Comparison of ENCODE assay signal across 8 mouse cellular contexts in genomic region chr13:99055609-99056321, GRCm38 (mm10).
A peak's percentile ranks its signal among the peaks of the same experiment; 100 is the strongest.
DNase-seq lines count a peak whose midpoint lies in the region; ATAC-seq and TF ChIP-seq lines count a peak whose summit lies in the region.
"Had no signal": no experiment of that assay in that cellular context is flagged by ENCODE, and none has a peak within 500 bp of the region (broad histone marks: within the 10 kb centered on the region; RNA-seq: fewer than 3 reads in every experiment).

No protein-coding gene starts in this region.

- ATAC-seq in kidney, postnatal 0 days (replicated peaks; ENCODE audit: low FRiP score, low read depth) = no peak
- peak; percentile 63; the same call in 1 of the 2 replicates for ATAC-seq in heart, embryonic 15.5 days (replicated peaks; ENCODE audit: insufficient number of reproducible peaks, insufficient read depth, low FRiP score, low read depth)

- H3K27ac ChIP-seq in kidney, postnatal 0 days = no peak overlapping the region
- peak overlapping the region; percentile 27; the same call in 1 of the 2 replicates for H3K27ac ChIP-seq in cortical plate, adult 2 months (ENCODE audit: insufficient read depth, low read length)
- H3K27ac ChIP-seq in heart, embryonic 15.5 days = peak overlapping the region; percentile 5; the same call in 1 of the 2 replicates
- no peak overlapping the region for H3K27ac ChIP-seq in thymus, adult 2 months (ENCODE audit: control insufficient read depth, insufficient read depth, low read length)

- no peaks in the 10 kb centered on the region for H3K27me3 ChIP-seq in kidney, postnatal 0 days (ENCODE audit: insufficient read depth, low read length)
- H3K27me3 ChIP-seq in heart, embryonic 15.5 days = no peaks in the 10 kb centered on the region
- H3K27me3 ChIP-seq in thymus, adult 2 months (ENCODE audit: control insufficient read depth, insufficient read depth, low read length) = no peaks in the 10 kb centered on the region
- H3K27me3 ChIP-seq: limb, embryonic 15.5 days had no signal

- no peaks in the 10 kb centered on the region for H3K36me3 ChIP-seq in kidney, postnatal 0 days (ENCODE audit: insufficient read depth, low read length)
- H3K36me3 ChIP-seq in heart, embryonic 15.5 days = no peaks in the 10 kb centered on the region
- H3K36me3 ChIP-seq in thymus, adult 2 months (ENCODE audit: control insufficient read depth, insufficient read depth, low read length) = no peaks in the 10 kb centered on the region
- H3K36me3 ChIP-seq: limb, embryonic 15.5 days had no signal

- TF ChIP-seq POLR2A in cortical plate, adult 2 months (IDR thresholded peaks at IDR 0.05; ENCODE audit: extremely low read depth, insufficient read depth, low read length) = peak; percentile 91
- TF ChIP-seq POLR2A in thymus, adult 2 months (IDR thresholded peaks at IDR 0.05; ENCODE audit: control insufficient read depth, extremely low read depth, insufficient read depth, low read length, poor library complexity) = no peak

- no peak overlapping the region for H3K9ac ChIP-seq in kidney, postnatal 0 days (ENCODE audit: low read depth, low read length)
- H3K9ac ChIP-seq in heart, embryonic 15.5 days = no peak overlapping the region
- H3K9ac ChIP-seq: limb, embryonic 15.5 days had no signal

- H3K4me2 ChIP-seq in kidney, postnatal 0 days (ENCODE audit: low read length) = no peak overlapping the region
- peak overlapping the region; percentile 1; the same call in 1 of the 2 replicates for H3K4me2 ChIP-seq in heart, embryonic 15.5 days
- H3K4me2 ChIP-seq: limb, embryonic 15.5 days had no signal

- WGBS in kidney, postnatal 0 days = 40% methylated on average over 11 of the region's 11 CpGs
- WGBS in heart, embryonic 15.5 days = 17% methylated on average over 11 of the region's 11 CpGs
- WGBS in thymus, adult 2 months = 65% methylated on average over 11 of the region's 11 CpGs

- no peak for TF ChIP-seq CTCF in kidney, postnatal 0 days (IDR thresholded peaks at IDR 0.05; ENCODE audit: low read depth)
- no peak for TF ChIP-seq CTCF in cortical plate, adult 2 months (IDR thresholded peaks at IDR 0.05; ENCODE audit: extremely low read depth, insufficient read depth, low read length)
- TF ChIP-seq CTCF in thymus, adult 2 months (IDR thresholded peaks at IDR 0.05; ENCODE audit: borderline replicate concordance, control insufficient read depth, extremely low read depth, insufficient read depth, low read length, poor library complexity) = no peak

- DNase-seq in kidney, postnatal 0 days (ENCODE audit: low spot score) = peak; percentile 34
- DNase-seq in kidney, postnatal 36 days = no peak
- peak; percentile 36 for DNase-seq in lung, postnatal 36 days
- no peak for DNase-seq in spleen, postnatal 14 days (ENCODE audit: low spot score in 2 of 2)
- no peak for DNase-seq in thymus, adult 2 months

- no peak overlapping the region for H3K4me3 ChIP-seq in kidney, postnatal 0 days (replicated peaks; ENCODE audit: low read depth, low read length)
- H3K4me3 ChIP-seq in cortical plate, adult 2 months (ENCODE audit: insufficient read depth, low read length) = peak overlapping the region; percentile 11
- no peak overlapping the region for H3K4me3 ChIP-seq in heart, embryonic 15.5 days
- no peak overlapping the region for H3K4me3 ChIP-seq in thymus, adult 2 months (ENCODE audit: control insufficient read depth, insufficient read depth, low read length)
- H3K4me3 ChIP-seq: limb, embryonic 15.5 days had no signal

- H3K9me3 ChIP-seq in kidney, postnatal 0 days (replicated peaks; ENCODE audit: low read length) = no peaks in the 10 kb centered on the region
- no peaks in the 10 kb centered on the region for H3K9me3 ChIP-seq in heart, embryonic 15.5 days (replicated peaks)
- H3K9me3 ChIP-seq: limb, embryonic 15.5 days had no signal

- H3K4me1 ChIP-seq in kidney, postnatal 0 days (replicated peaks; ENCODE audit: insufficient read depth, low read length) = no peaks in the 10 kb centered on the region
- H3K4me1 ChIP-seq in cortical plate, adult 2 months (ENCODE audit: control insufficient read depth, insufficient read depth, low read length) = peaks cover 11% of the 10 kb centered on the region
- H3K4me1 ChIP-seq in heart, embryonic 15.5 days (replicated peaks) = peaks cover 21% of the 10 kb centered on the region
- H3K4me1 ChIP-seq in thymus, adult 2 months (replicated peaks; ENCODE audit: control insufficient read depth, insufficient read depth, low read length) = no peaks in the 10 kb centered on the region
- H3K4me1 ChIP-seq: limb, embryonic 15.5 days had no signal

Comparison
In these comparisons a context has a peak if more than half of its experiments do, and no peak if none do; other contexts are left out.
1. DNase-seq: peak in kidney, postnatal 0 days (single experiment) and lung, postnatal 36 days (single experiment); none in kidney, postnatal 36 days (0 of 2), spleen, postnatal 14 days (0 of 2) and thymus, adult 2 months (single experiment).
2. H3K27ac ChIP-seq: peak in cortical plate, adult 2 months (single experiment) and heart, embryonic 15.5 days (single experiment); none in kidney, postnatal 0 days (single experiment) and thymus, adult 2 months (single experiment).